Mouse (Mus musculus) lung, embryonic 14.5 days (tissue): ENCODE measurements at regions not wholly inside any gene's neighbourhood (a gene's known extent, or its start where the extent isn't known, plus 50 kb on each side); places are given as distances from the start of the nearest gene placed in this dataset.
"Not testable (repeated sequence)": the region's sequence is repeated elsewhere in the genome, so short reads cannot be mapped to it uniquely, and the experiment has no call there.

Source experiments
- ATAC-seq: fragments of 200-750 bp; cut with Nextera tagmentation; 2 replicates; pipeline ENCODE4 v1.8.0; 2017; ENCODE audit warnings: mild to moderate bottlenecking, moderate TSS enrichment, moderate library complexity; ENCODE audit not compliant: insufficient read depth
- DNase-seq: peaks from one replicate; pipeline ENCODE4 v3.0.0-alpha.2; 2015
- H3K27ac ChIP-seq: fragments of 300-500 bp; sonication (generic); 2 replicates; pipeline ENCODE4 v1.5.1; 2014; ENCODE audit warnings: low read depth, mild to moderate bottlenecking, moderate library complexity
- H3K27me3 ChIP-seq: fragments of 300-500 bp; sonication (generic); 2 replicates; pipeline ENCODE4 v1.6.1; 2014; ENCODE audit warnings: low read length, control low read depth; ENCODE audit not compliant: insufficient read depth
- H3K36me3 ChIP-seq: fragments of 300-500 bp; sonication (generic); 2 replicates; pipeline ENCODE4 v1.6.1; 2014; ENCODE audit warnings: control low read depth; ENCODE audit not compliant: insufficient read depth
- H3K4me1 ChIP-seq: fragments of 300-500 bp; sonication (generic); 2 replicates; pipeline ENCODE4 v1.6.1; 2014; ENCODE audit warnings: antibody characterized with exemption, control low read depth; ENCODE audit not compliant: insufficient read depth
- H3K4me2 ChIP-seq: fragments of 300-500 bp; sonication (generic); 2 replicates; pipeline ENCODE4 v1.6.1; 2014; ENCODE audit warnings: mild to moderate bottlenecking
- H3K4me3 ChIP-seq: fragments of 300-500 bp; sonication (generic); 2 replicates; pipeline ENCODE4 v1.5.1; 2014; ENCODE audit warnings: low read depth, low read length
- H3K9ac ChIP-seq: fragments of 300-500 bp; sonication (generic); 2 replicates; pipeline ENCODE4 v1.6.1; 2014
- H3K9me3 ChIP-seq: fragments of 300-500 bp; sonication (generic); 2 replicates; pipeline ENCODE4 v1.6.1; 2016; ENCODE audit warnings: low read depth, low read length, control low read depth
- CTCF ChIP-seq: IDR thresholded peaks from 2 replicates; pipeline ENCODE4 v1.5.1; 2016; ENCODE audit warnings: antibody characterized with exemption, low read depth
- WGBS: fragments of 180-500 bp; shearing (Covaris S2); extraction: QIAGEN DNeasy Blood & Tissue Kit; methylation state at CpG from one replicate; pipeline ENCODE4 v1.1.7; 2014; 5-methylcytosine and 5-hydroxymethylcytosine counted together

DNA sequence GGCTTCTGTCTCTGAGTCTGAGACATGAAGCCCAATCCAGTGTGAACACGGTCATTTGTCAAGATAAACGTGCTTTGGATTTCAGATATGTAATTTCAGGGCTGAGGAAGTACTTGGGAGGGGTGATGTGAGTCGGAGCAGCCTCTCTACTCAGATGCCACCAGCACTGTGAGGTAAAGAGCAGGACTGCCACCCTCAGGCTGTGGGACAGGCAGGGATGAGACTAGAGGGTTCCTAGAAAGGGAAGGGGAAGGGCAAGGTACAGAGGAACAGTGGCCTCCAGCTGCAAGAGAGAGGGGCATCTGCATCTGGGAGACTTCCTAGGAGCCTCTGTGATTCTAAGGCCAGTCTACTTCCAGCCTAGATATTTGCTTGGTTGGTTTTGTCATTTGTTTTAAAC is 78.7 kb upstream of the Csrp2 start:
- WGBS, result 34% methylated on average over 3 of the region's 3 CpGs
- no peak overlapping the region for H3K27ac ChIP-seq
- no peak for DNase-seq

DNA sequence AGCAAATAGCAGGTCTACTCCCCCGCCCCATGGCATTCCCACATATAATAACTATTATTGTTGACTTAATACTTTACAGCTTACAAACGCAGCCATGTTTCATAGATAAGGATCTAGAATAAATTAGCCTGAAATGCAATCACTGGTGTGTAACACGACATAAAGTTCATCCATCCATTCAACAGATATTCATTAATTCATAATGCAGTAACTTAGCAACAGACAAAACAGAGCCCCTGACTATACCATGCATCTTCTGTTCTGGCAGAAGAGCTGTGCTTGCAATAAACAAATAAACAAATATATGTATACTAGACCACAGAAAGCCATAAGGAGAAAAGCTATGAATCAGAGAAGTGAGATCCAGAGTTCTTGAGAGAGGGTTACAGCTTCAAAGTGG is 77.9 kb upstream of the Csrp2 start:
- H3K27me3 ChIP-seq, result no peaks in the 10 kb centered on the region
- no peaks in the 10 kb centered on the region for H3K36me3 ChIP-seq
- H3K27ac ChIP-seq, result no peak overlapping the region
- no peak overlapping the region for H3K4me2 ChIP-seq
- no peak for TF ChIP-seq CTCF
- no peaks in the 10 kb centered on the region for H3K9me3 ChIP-seq
- no peaks in the 10 kb centered on the region for H3K4me1 ChIP-seq
- no peak overlapping the region for H3K4me3 ChIP-seq
- 70% methylated on average over 3 of the region's 3 CpGs for WGBS
- H3K9ac ChIP-seq, result no peak overlapping the region
- DNase-seq, result no peak
- no peak for ATAC-seq

More for the DNA sequence above, 78.7 kb upstream of the Csrp2 start:
- no peaks in the 10 kb centered on the region for H3K9me3 ChIP-seq
- H3K4me3 ChIP-seq, result no peak overlapping the region
- H3K9ac ChIP-seq, result no peak overlapping the region
- H3K36me3 ChIP-seq, result no peaks in the 10 kb centered on the region
- no peak for ATAC-seq
- no peak for TF ChIP-seq CTCF
- H3K27me3 ChIP-seq, result no peaks in the 10 kb centered on the region
- no peak overlapping the region for H3K4me2 ChIP-seq
- H3K4me1 ChIP-seq, result no peaks in the 10 kb centered on the region

DNA sequence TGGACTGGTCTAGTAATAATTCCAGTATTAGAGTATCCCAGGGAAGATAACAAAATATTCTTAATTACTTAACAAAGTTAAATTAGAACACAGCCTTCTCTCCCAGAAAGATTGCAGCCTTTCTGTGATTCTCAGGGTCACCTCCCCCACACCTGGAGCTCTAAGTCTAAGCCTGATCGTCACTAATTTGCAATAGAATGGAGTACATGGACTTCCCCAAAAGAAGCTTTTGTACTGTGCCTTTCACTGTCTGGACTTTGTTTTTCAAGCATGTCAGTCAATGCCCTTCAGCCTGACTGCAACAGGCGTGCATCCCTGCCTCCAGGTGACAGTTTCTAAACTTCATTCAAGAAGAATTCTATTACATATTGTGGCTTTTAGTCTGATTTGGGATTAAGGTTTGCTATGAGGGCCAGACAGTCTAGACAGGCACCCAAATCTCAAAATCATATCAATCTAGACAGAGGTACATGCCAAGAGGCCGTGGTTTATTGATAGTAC is 64.9 kb upstream of the Csrp2 start:
- not testable (repeated sequence) for H3K9me3 ChIP-seq, H3K27ac ChIP-seq, H3K36me3 ChIP-seq, DNase-seq, H3K9ac ChIP-seq, H3K4me1 ChIP-seq, H3K4me3 ChIP-seq, H3K27me3 ChIP-seq, ATAC-seq, H3K4me2 ChIP-seq
- WGBS, result 68% methylated on average over 3 of the region's 3 CpGs

DNA sequence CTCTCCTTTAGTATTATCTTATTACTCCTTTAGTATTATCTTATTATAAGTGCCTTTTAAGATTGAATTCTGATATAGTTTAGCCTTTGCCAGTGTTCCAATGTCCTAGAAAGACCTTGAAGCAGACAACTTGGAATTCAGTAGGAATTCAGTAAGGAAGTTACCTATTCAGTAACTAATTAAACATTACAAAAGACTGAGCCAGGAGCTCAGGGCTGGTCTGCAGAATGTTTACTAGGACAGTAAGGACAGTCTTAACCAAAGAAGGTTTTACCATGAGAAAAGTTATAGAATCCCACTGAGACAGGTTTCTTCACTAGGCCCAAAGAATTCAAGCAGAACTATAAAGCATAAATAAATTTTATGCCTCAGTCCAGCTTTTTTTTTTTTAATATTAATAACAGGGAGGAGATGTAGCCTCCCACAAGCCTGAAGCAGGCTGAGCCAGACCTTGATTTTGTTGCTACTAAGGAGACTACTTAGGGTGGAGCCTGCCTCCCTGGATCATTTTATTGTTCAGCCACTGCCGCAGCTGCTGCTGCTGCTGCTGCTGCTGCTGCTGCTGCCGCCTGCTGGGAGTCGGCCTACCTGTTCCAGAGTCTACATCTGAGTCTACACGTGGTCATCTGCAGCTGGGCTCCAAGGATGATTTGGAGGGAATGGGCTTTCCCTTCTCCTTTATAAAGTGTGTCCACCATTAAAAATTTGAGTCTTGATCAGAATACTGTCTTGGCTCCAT is 63.8 kb upstream of the Csrp2 start:
- not testable (repeated sequence) for DNase-seq, H3K9ac ChIP-seq

DNA sequence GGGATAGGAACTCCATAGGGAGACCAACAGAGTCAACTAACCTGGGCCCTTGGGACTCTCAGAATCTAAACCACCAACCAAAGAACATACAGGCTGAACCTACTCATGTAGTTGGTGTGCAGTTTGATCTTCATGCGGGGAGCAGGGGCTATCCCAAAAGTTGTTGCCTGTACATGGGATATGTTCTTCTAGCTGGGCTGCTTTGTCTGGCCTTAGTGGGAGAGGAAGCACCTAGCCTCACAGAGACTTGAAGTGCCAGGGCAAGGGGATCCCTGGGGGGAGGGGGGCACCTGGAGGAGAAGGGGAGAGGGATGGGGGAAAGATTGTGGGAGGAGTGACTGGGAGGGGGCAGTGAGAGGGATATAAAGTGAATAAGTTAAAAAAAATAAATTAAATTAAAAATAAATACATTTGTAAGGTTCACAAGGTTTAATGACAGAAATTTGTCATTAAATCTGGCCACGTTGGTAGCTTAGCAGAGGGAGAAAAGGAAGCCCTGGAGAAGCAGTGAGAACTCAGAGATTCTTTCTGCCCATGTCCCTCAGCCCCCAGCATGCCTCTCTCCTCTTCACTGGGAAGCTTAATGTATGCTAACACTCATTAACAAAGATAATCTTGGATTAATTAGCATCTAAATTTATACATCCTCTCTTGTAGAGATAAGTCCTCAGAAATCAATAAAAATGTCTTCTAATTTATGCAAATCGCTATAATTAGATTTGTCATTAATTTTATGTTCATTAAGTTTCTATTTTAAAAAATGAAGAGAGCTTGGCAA is 62.1 kb upstream of the Csrp2 start:
- no peaks in the 10 kb centered on the region for H3K27me3 ChIP-seq
- ATAC-seq (peak; percentile 58; the same call in 1 of the 2 replicates), DNase-seq (no peak)
- H3K4me3 ChIP-seq, result no peak overlapping the region
- no peaks in the 10 kb centered on the region for H3K9me3 ChIP-seq
- H3K27ac ChIP-seq, result no peak overlapping the region
- H3K4me1 ChIP-seq, result no peaks in the 10 kb centered on the region
- no peak overlapping the region for H3K4me2 ChIP-seq
- no peak for TF ChIP-seq CTCF
- no peaks in the 10 kb centered on the region for H3K36me3 ChIP-seq
- no peak overlapping the region for H3K9ac ChIP-seq
- WGBS, result 70% methylated on average over 3 of the region's 3 CpGs

More for the DNA sequence above, 63.8 kb upstream of the Csrp2 start:
- 37% methylated on average over 4 of the region's 4 CpGs for WGBS
- H3K27me3 ChIP-seq, H3K4me3 ChIP-seq, H3K27ac ChIP-seq, H3K4me1 ChIP-seq, H3K9me3 ChIP-seq, ATAC-seq, H3K4me2 ChIP-seq, H3K36me3 ChIP-seq: not testable (repeated sequence)
- TF ChIP-seq CTCF, result 0 out of 2 replicates have a peak, but pooled peaks have one; percentile 4

DNA sequence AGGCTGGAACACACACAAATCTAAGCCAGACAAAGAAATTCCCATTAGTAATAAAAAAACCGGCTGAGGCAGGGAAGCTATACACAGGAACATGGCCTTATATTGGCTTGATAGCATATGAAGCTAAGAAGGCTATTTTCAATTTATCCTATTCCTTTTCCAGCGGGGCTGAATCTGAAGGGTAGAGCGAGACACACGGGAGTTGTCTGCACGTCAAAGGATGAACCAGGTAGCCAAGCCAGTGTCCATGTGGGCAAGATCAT is 61.6 kb upstream of the Csrp2 start:
- Histone ChIP-seq H3K4me2 (no peak overlapping the region), H3K27me3 (no peaks in the 10 kb centered on the region), H3K9ac (no peak overlapping the region), H3K9me3 (no peaks in the 10 kb centered on the region), H3K27ac (no peak overlapping the region), H3K4me1 (no peaks in the 10 kb centered on the region), H3K36me3 (no peaks in the 10 kb centered on the region), H3K4me3 (no peak overlapping the region)
- DNase-seq, result peak; percentile 27
- no peak for ATAC-seq
- TF ChIP-seq CTCF, result no peak
- 67% methylated on average over 5 of the region's 5 CpGs for WGBS

DNA sequence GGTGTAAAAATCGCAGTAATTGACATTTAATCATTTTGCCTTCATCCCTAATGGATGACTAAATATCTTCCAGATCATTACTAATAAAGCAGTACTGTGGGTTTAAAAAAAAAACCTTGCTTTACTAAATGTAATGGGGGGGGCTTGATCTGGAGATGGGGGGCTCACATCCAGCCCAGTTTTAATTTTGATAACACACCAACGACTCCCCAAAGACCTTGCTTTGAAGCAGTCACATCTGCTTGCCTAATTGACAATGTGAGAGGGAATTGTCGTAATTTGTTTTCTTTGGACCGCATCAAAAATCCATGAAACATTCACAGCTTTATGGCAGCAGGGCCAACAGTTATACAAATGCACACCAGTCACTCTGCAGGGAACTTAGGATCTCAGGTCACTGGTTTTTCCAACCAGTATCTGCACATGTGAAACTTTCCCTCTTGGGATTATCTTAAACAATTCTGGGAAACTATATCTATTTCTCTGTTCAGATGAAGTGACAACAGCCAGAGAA is 61.1 kb upstream of the Csrp2 start:
- WGBS, result 57% methylated on average over 4 of the region's 4 CpGs
- Histone ChIP-seq H3K4me3 (no peak overlapping the region), H3K4me2 (no peak overlapping the region), H3K9ac (no peak overlapping the region), H3K4me1 (no peaks in the 10 kb centered on the region), H3K27ac (no peak overlapping the region), H3K27me3 (no peaks in the 10 kb centered on the region), H3K36me3 (no peaks in the 10 kb centered on the region), H3K9me3 (no peaks in the 10 kb centered on the region)
- DNase-seq (no peak), ATAC-seq (no peak)
- TF ChIP-seq CTCF, result no peak
